Comparison of ENCODE assay signal across 16 mouse cellular contexts in the genomic region with DNA sequence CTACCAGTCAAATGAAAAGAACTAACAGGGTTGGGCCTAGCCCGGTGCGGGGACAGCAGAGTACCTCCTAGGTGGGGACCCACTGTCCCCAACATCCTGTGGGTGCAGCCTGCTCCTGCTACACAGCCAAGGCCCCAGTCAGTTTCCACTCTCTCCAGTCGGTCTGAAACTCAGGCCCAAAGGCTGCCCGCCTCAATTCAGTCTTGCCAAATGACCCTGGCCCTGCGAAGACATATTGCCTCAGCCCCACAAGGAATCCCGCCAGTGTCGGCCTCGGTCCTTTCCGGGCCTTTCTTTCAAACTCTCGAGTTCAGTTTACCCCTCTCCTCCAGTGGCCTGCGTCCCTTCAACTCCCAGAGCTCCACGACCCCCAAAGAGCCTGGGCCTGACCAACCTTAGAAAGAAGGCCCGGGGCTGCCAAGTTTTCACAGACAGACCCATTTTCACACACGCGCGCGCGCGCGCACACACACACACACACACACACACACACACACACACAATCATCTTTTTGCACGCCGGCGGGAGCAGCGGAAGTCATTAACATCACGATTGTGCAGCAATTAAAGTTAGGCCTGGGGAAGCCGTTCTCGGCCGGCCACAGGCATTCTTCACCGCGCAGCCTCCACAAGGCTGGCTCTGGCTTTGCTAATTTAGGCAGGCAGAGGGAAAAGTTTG. TPM values are rescaled to one million over a fixed set of nuclear protein-coding genes. Genes with fewer than 3 reads are reported as not detected.
A peak's percentile ranks its signal among the peaks of the same experiment; 100 is the strongest.
DNase-seq lines count a peak whose midpoint lies in the region; ATAC-seq and TF ChIP-seq lines count a peak whose summit lies in the region.
"Had no signal": no experiment of that assay in that cellular context is flagged by ENCODE, and none has a peak within 500 bp of the region (broad histone marks: within the 10 kb centered on the region; RNA-seq: fewer than 3 reads in every experiment).

No protein-coding gene starts in this region.

- no peak for ATAC-seq in heart, embryonic 12.5 days (ENCODE audit: insufficient number of reproducible peaks, low FRiP score)
- no peak for ATAC-seq in kidney, postnatal 0 days (replicated peaks; ENCODE audit: low FRiP score, low read depth)
- ATAC-seq in forebrain, embryonic 13.5 days: no peak
- ATAC-seq: activated CD4-positive, CD25-positive, alpha-beta regulatory T cell, adult 4 months had no signal

- H3K36me3 ChIP-seq in heart, embryonic 12.5 days: no peaks in the 10 kb centered on the region
- no peaks in the 10 kb centered on the region for H3K36me3 ChIP-seq in embryonic facial prominence, embryonic 10.5 days (replicated peaks)
- H3K36me3 ChIP-seq in kidney, postnatal 0 days (ENCODE audit: insufficient read depth, low read length): 0 out of 2 replicates have a peak, but pooled peaks cover 11% of the 10 kb centered on the region
- H3K36me3 ChIP-seq in forebrain, embryonic 13.5 days (ENCODE audit: poor library complexity, severe bottlenecking): no peaks in the 10 kb centered on the region
- H3K36me3 ChIP-seq: forebrain, embryonic 12.5 days had no signal

- no peaks in the 10 kb centered on the region for H3K9me3 ChIP-seq in heart, embryonic 12.5 days (replicated peaks)
- no peaks in the 10 kb centered on the region for H3K9me3 ChIP-seq in embryonic facial prominence, embryonic 10.5 days
- H3K9me3 ChIP-seq in kidney, postnatal 0 days (replicated peaks; ENCODE audit: low read length): no peaks in the 10 kb centered on the region
- H3K9me3 ChIP-seq in forebrain, embryonic 13.5 days (replicated peaks): no peaks in the 10 kb centered on the region
- H3K9me3 ChIP-seq: forebrain, embryonic 12.5 days had no signal

- no peak overlapping the region for H3K9ac ChIP-seq in heart, embryonic 12.5 days
- H3K9ac ChIP-seq in kidney, postnatal 0 days (ENCODE audit: low read depth, low read length): 0 out of 2 replicates have a peak overlapping the region, but pooled peaks have one; percentile 24
- no peak overlapping the region for H3K9ac ChIP-seq in forebrain, embryonic 13.5 days
- H3K9ac ChIP-seq: forebrain, embryonic 12.5 days had no signal

- no peak for TF ChIP-seq POLR2A in cerebellum, adult 2 months (IDR thresholded peaks at IDR 0.05; ENCODE audit: borderline replicate concordance, insufficient read depth, low read length)

- no peak overlapping the region for H3K4me2 ChIP-seq in heart, embryonic 12.5 days
- H3K4me2 ChIP-seq in kidney, postnatal 0 days (ENCODE audit: low read length): peak overlapping the region; percentile 0
- H3K4me2 ChIP-seq in forebrain, embryonic 13.5 days: no peak overlapping the region
- H3K4me2 ChIP-seq: forebrain, embryonic 12.5 days had no signal

- peaks cover 16% of the 10 kb centered on the region for H3K4me1 ChIP-seq in heart, embryonic 12.5 days (replicated peaks)
- H3K4me1 ChIP-seq in embryonic facial prominence, embryonic 10.5 days: peaks cover 15% of the 10 kb centered on the region
- peaks cover 17% of the 10 kb centered on the region for H3K4me1 ChIP-seq in kidney, postnatal 0 days (replicated peaks; ENCODE audit: insufficient read depth, low read length)
- peaks cover 13% of the 10 kb centered on the region for H3K4me1 ChIP-seq in forebrain, embryonic 13.5 days
- no peaks in the 10 kb centered on the region for H3K4me1 ChIP-seq in cerebellum, adult 2 months (ENCODE audit: control insufficient read depth, insufficient read depth, low read length)

- H3K4me3 ChIP-seq in heart, embryonic 12.5 days: 0 out of 2 replicates have a peak overlapping the region, but pooled peaks have one; percentile 0
- no peak overlapping the region for H3K4me3 ChIP-seq in embryonic facial prominence, embryonic 10.5 days
- H3K4me3 ChIP-seq in kidney, postnatal 0 days (replicated peaks; ENCODE audit: low read depth, low read length): no peak overlapping the region
- no peak overlapping the region for H3K4me3 ChIP-seq in forebrain, embryonic 13.5 days
- H3K4me3 ChIP-seq in cerebellum, adult 2 months (replicated peaks; ENCODE audit: insufficient read depth, low read depth, low read length): no peak overlapping the region
- H3K4me3 ChIP-seq: forebrain, embryonic 12.5 days had no signal

- H3K27me3 ChIP-seq in heart, embryonic 12.5 days (replicated peaks): peaks cover 94% of the 10 kb centered on the region
- peaks cover 100% of the 10 kb centered on the region for H3K27me3 ChIP-seq in embryonic facial prominence, embryonic 10.5 days (replicated peaks; ENCODE audit: low read depth, poor library complexity, severe bottlenecking)
- H3K27me3 ChIP-seq in kidney, postnatal 0 days (ENCODE audit: insufficient read depth, low read length): no peaks in the 10 kb centered on the region
- H3K27me3 ChIP-seq in forebrain, embryonic 13.5 days: peaks cover 100% of the 10 kb centered on the region
- H3K27me3 ChIP-seq in cerebellum, adult 2 months (ENCODE audit: control insufficient read depth, insufficient read depth, low read length): peaks cover 16% of the 10 kb centered on the region

- no peak for TF ChIP-seq CTCF in kidney, postnatal 0 days (IDR thresholded peaks at IDR 0.05; ENCODE audit: low read depth)
- no peak for TF ChIP-seq CTCF in cerebellum, adult 2 months (IDR thresholded peaks at IDR 0.05; ENCODE audit: borderline replicate concordance, insufficient read depth, low read depth, low read length)

- H3K27ac ChIP-seq in heart, embryonic 12.5 days (ENCODE audit: poor library complexity, severe bottlenecking): no peak overlapping the region
- H3K27ac ChIP-seq in embryonic facial prominence, embryonic 10.5 days (replicated peaks): no peak overlapping the region
- H3K27ac ChIP-seq in kidney, postnatal 0 days: peak overlapping the region; percentile 55; the same call in 1 of the 2 replicates
- no peak overlapping the region for H3K27ac ChIP-seq in forebrain, embryonic 13.5 days
- H3K27ac ChIP-seq in cerebellum, adult 2 months (ENCODE audit: insufficient read depth, low read length): no peak overlapping the region
- H3K27ac ChIP-seq: forebrain, embryonic 12.5 days had no signal

- 9% methylated on average over 30 of the region's 30 CpGs for WGBS in heart, embryonic 12.5 days
- under 1% methylated on average over 30 of the region's 30 CpGs for WGBS in embryonic facial prominence, embryonic 10.5 days
- 27% methylated on average over 30 of the region's 30 CpGs for WGBS in kidney, postnatal 0 days
- WGBS in forebrain, embryonic 13.5 days: under 1% methylated on average over 30 of the region's 30 CpGs
- WGBS in cerebellum, adult 2 months: 5% methylated on average over 30 of the region's 30 CpGs

- no peak for DNase-seq in heart, postnatal 4 days
- peak; percentile 65 for DNase-seq in embryonic facial prominence, embryonic 10.5 days (ENCODE audit: low spot score)
- no peak for DNase-seq in kidney, postnatal 0 days (ENCODE audit: low spot score)
- peak; percentile 75 for DNase-seq in neural tube, embryonic 10.5 days (ENCODE audit: extremely low spot score, low spot score)
- no peak for DNase-seq in cerebellum, adult 2 months
- DNase-seq in left cerebral cortex, postnatal 36 days (ENCODE audit: low spot score in 2 of 2): no peak
- DNase-seq: cerebellum, postnatal 10 days; left cerebral cortex, postnatal 4 days; midbrain, embryonic 14.5 days; retina, postnatal 1 day; thymus, postnatal 4 days had no signal

- intact Hi-C loops in left cerebral cortex, postnatal 36 days (cut with DNase I): loop anchor here (5.0 kb wide), 1 partner anchor 33 kb away; no protein-coding TSS in a partner anchor

RNA-seq across cellular contexts. Expression of a gene that starts 4.2 kb away (rescaled TPM):
- polyA plus RNA-seq in heart, embryonic 12.5 days (2016; fragmentation: Nextera tagmentation; extraction: Ambion mirVana): 0.96 and 1.7 TPM in 2 replicates
- 1 to 10 TPM; 1.3 to 1.5 TPM for total RNA-seq in heart, postnatal 4 days (2021)
- 0.23 TPM in 1 of 2 replicates, not detected in the other for polyA plus RNA-seq in embryonic facial prominence, embryonic 10.5 days (2016; fragmentation: Nextera tagmentation; extraction: Ambion mirVana)
- polyA plus RNA-seq in kidney, postnatal 0 days (2015; fragmentation: Nextera tagmentation; extraction: Ambion mirVana): 9.7 and 10.4 TPM in 2 replicates
- polyA plus RNA-seq in forebrain, embryonic 13.5 days (2015; fragmentation: Nextera tagmentation; extraction: Ambion mirVana): not detected in 2 replicates
- polyA plus RNA-seq in cerebellum, adult 2 months (2012; rRNA removed): 4.6 and 6.0 TPM in 2 replicates
- total RNA-seq in left cerebral cortex, postnatal 36 days (2021): not detected
- total RNA-seq: left cerebral cortex, postnatal 4 days had no signal
- polyA plus RNA-seq: activated CD4-positive, CD25-positive, alpha-beta regulatory T cell, adult 4 months; forebrain, embryonic 12.5 days; midbrain, embryonic 14.5 days had no signal

RNA-seq across cellular contexts. Expression of a gene that starts 8.3 kb away (rescaled TPM):
- not detected in 2 replicates for polyA plus RNA-seq in heart, embryonic 12.5 days (2016; fragmentation: Nextera tagmentation; extraction: Ambion mirVana)
- total RNA-seq in heart, postnatal 4 days (2021): not detected
- not detected in 2 replicates for polyA plus RNA-seq in embryonic facial prominence, embryonic 10.5 days (2016; fragmentation: Nextera tagmentation; extraction: Ambion mirVana)
- 2.8 and 3.0 TPM in 2 replicates for polyA plus RNA-seq in kidney, postnatal 0 days (2015; fragmentation: Nextera tagmentation; extraction: Ambion mirVana)
- not detected in 2 replicates for polyA plus RNA-seq in forebrain, embryonic 13.5 days (2015; fragmentation: Nextera tagmentation; extraction: Ambion mirVana)
- 0.13 and 0.46 TPM in 2 replicates for polyA plus RNA-seq in cerebellum, adult 2 months (2012; rRNA removed)
- total RNA-seq in left cerebral cortex, postnatal 36 days (2021): not detected
- total RNA-seq: left cerebral cortex, postnatal 4 days had no signal
- polyA plus RNA-seq: activated CD4-positive, CD25-positive, alpha-beta regulatory T cell, adult 4 months; forebrain, embryonic 12.5 days; heart, postnatal 0 days; midbrain, embryonic 14.5 days had no signal

RNA-seq across cellular contexts. Expression of a gene that starts 8.7 kb away (rescaled TPM):
- polyA plus RNA-seq in heart, embryonic 12.5 days (2016; fragmentation: Nextera tagmentation; extraction: Ambion mirVana): 0.38 and 0.39 TPM in 2 replicates
- under 1 TPM; 0.71 to 0.86 TPM for total RNA-seq in heart, postnatal 4 days (2021)
- polyA plus RNA-seq in embryonic facial prominence, embryonic 10.5 days (2016; fragmentation: Nextera tagmentation; extraction: Ambion mirVana): 0.09 TPM in 1 of 2 replicates, not detected in the other
- 1.6 and 2.2 TPM in 2 replicates for polyA plus RNA-seq in kidney, postnatal 0 days (2015; fragmentation: Nextera tagmentation; extraction: Ambion mirVana)
- not detected in 2 replicates for polyA plus RNA-seq in forebrain, embryonic 13.5 days (2015; fragmentation: Nextera tagmentation; extraction: Ambion mirVana)
- 4.1 and 5.1 TPM in 2 replicates for polyA plus RNA-seq in cerebellum, adult 2 months (2012; rRNA removed)
- not detected for total RNA-seq in left cerebral cortex, postnatal 36 days (2021)
- total RNA-seq: left cerebral cortex, postnatal 4 days had no signal
- polyA plus RNA-seq: activated CD4-positive, CD25-positive, alpha-beta regulatory T cell, adult 4 months; forebrain, embryonic 12.5 days; midbrain, embryonic 14.5 days had no signal

RNA-seq across cellular contexts. Expression of a gene that starts 12.9 kb away (rescaled TPM):
- 0.72 and 0.80 TPM in 2 replicates for polyA plus RNA-seq in heart, embryonic 12.5 days (2016; fragmentation: Nextera tagmentation; extraction: Ambion mirVana)
- total RNA-seq in heart, postnatal 4 days (2021): 1 to 10 TPM; 1.4 TPM
- 0.66 and 2.2 TPM in 2 replicates for polyA plus RNA-seq in embryonic facial prominence, embryonic 10.5 days (2016; fragmentation: Nextera tagmentation; extraction: Ambion mirVana)
- polyA plus RNA-seq in kidney, postnatal 0 days (2015; fragmentation: Nextera tagmentation; extraction: Ambion mirVana): 4.8 and 6.0 TPM in 2 replicates
- not detected in 2 replicates for polyA plus RNA-seq in forebrain, embryonic 13.5 days (2015; fragmentation: Nextera tagmentation; extraction: Ambion mirVana)
- polyA plus RNA-seq in cerebellum, adult 2 months (2012; rRNA removed): 2.1 and 2.2 TPM in 2 replicates
- not detected for total RNA-seq in left cerebral cortex, postnatal 36 days (2021)
- total RNA-seq: left cerebral cortex, postnatal 4 days had no signal
- polyA plus RNA-seq: midbrain, embryonic 14.5 days had no signal

RNA-seq across cellular contexts. Expression of a gene that starts 12.9 kb away (rescaled TPM):
- not detected in 2 replicates for polyA plus RNA-seq in heart, embryonic 12.5 days (2016; fragmentation: Nextera tagmentation; extraction: Ambion mirVana)
- not detected for total RNA-seq in heart, postnatal 4 days (2021)
- not detected in 2 replicates for polyA plus RNA-seq in embryonic facial prominence, embryonic 10.5 days (2016; fragmentation: Nextera tagmentation; extraction: Ambion mirVana)
- polyA plus RNA-seq in kidney, postnatal 0 days (2015; fragmentation: Nextera tagmentation; extraction: Ambion mirVana): 0.66 and 2.1 TPM in 2 replicates
- polyA plus RNA-seq in forebrain, embryonic 13.5 days (2015; fragmentation: Nextera tagmentation; extraction: Ambion mirVana): not detected in 2 replicates
- polyA plus RNA-seq in cerebellum, adult 2 months (2012; rRNA removed): not detected in 2 replicates
- total RNA-seq in left cerebral cortex, postnatal 36 days (2021): not detected
- total RNA-seq: left cerebral cortex, postnatal 4 days had no signal
- polyA plus RNA-seq: activated CD4-positive, CD25-positive, alpha-beta regulatory T cell, adult 4 months; forebrain, embryonic 12.5 days; heart, postnatal 0 days; midbrain, embryonic 14.5 days had no signal

Comparison
In these comparisons a context has a peak if more than half of its experiments do, and no peak if none do; other contexts are left out.
1. DNase-seq: peak in embryonic facial prominence, embryonic 10.5 days (single experiment) and neural tube, embryonic 10.5 days (single experiment); none in heart, postnatal 4 days (single experiment), kidney, postnatal 0 days (single experiment), cerebellum, adult 2 months (0 of 2) and left cerebral cortex, postnatal 36 days (0 of 2).